Mouse (Mus musculus) effector memory CD4-positive, alpha-beta T cell, adult 7 months (primary cell): Measurements from ENCODE around the gene Gm45711. TPM values are rescaled to one million over a fixed set of nuclear protein-coding genes. Genes with fewer than 3 reads are reported as not detected.

Experiments
- polyA plus RNA-seq: library from polyadenylated mRNA; unstranded; fragments of 100-300 nt; shearing (Covaris generic); gene quantifications from one replicate; pipeline ENCODE4 v1.2.1, GENCODE M21; 2017

Gene Gm45711
- not detected for polyA plus RNA-seq

DNA sequence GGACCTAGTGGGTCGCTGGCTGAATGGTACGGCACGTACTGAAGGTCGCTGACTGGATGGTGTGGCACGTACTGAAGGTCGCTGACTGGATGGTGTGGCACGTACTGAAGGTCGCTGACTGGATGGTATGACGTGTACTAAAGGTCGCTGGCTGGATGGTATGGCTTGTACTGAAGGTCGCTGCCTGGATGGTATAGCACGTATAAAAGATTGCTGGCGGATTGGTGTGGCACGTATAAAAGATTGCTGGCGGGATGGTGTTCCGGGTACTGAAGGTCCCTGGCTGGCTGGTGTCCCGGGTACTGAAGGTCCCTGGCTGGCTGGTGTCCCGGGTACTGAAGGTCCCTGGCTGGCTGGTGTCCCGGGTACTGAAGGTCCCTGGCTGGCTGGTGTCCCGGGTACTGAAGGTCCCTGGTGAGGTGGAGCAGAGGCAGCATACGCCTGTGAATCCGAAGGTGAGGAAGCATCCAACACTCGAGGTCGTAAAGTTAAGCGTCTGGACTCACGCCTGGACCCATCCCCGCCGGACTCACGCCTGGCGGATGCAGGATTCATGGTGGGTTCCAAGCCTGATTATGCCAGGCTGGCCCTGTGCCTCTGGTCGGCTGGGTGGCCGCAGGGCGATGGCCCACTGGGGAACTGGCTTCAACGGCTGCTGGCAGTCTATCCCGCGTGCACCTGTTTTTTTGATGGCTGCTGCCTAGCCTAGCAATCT is at the start of gene Gm45711, which contains the start of gene Cmtm1:
Gene Gm45711 (minus strand): TSS at position 641 of the 715 bp plus-strand sequence.
Gene Cmtm1 (minus strand): TSS at position 705 of the 715 bp plus-strand sequence.

DNA sequence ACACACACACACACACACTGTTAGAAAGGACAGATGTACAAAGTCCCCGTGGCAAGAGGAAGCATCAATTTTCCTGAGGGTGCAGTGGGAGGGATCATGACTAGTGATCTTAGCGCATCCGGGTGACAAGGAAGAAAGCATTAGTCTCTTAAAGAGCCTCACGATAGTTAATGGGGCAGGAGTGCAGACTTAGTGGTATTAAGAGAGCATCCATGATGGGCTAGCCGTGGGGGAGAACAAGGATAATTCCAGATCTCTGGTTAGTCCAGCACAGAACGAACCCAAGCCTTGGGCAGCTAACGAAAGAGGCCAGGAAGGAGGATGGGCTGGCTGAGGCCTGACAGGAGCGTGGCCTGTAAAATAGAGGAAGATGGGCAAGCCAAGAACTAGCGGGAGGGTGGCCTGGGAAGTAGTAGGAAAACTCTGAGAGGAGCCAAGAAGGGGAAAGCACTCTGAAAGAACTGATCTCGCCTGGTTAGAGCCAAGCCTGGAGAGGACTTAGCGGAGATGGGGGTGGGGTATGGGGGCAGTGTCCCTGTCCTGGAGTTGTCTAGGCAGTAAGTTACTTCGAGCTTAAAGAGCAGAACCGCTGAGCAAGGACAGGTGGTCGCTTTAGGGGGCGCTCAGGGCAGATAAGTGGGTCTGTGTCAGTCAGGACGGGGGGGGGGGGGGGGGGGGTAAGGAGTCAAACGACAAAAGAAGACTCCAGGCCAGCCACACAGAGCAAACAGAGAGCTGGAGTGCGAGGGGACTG is 29.5 kb upstream of the Gm45711 start, which contains the start of gene Cmtm3:
Gene Cmtm3 (plus strand): TSS at position 182 of the 754 bp plus-strand sequence.

DNA sequence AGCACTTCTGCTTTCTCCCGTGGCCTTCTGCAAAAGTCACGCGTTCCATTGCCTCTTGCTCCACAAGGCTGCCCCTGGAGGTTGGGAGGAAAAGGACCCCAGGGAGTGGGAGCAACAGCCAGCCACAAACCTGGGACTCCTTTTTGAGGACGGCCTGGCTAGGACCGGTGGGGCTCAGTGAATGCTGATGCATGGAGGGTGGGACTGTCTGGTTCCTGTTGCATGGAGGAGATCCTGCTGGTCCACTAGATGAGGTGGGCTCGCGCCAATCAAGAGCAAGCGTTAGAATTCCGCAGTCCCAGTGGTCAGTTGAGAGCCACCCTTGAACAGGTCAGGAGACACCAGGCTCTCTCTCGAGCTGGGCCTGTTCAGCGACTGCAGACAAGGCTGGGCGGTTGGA is 12.0 kb upstream of the Gm45711 start, which contains the start of gene Cmtm2b:
Gene Cmtm2b (plus strand): TSS at position 301 of the 400 bp plus-strand sequence.

DNA sequence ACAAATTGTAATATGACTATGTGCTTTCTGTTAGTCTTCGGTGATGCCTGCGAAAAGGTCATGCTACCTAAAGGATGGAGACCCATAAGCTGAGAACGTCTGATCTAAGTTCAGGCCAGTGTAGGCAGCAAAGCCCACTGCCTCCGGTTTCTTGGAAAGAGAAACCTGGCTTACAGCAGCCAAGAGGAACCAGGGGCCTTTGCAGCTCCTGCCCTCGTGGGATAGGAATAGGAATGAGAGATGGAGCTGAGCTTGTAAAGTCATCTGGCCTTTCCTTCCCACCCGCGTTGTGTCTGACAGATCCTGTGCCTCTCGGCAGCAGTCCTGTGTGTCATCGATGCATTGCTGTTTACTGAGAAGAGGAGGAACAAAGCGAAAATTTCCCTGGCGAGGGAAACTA is 11.4 kb upstream of the Gm45711 start, which contains the start of gene Gm11020:
Gene Gm11020 (plus strand): TSS at position 301 of the 400 bp plus-strand sequence.

DNA sequence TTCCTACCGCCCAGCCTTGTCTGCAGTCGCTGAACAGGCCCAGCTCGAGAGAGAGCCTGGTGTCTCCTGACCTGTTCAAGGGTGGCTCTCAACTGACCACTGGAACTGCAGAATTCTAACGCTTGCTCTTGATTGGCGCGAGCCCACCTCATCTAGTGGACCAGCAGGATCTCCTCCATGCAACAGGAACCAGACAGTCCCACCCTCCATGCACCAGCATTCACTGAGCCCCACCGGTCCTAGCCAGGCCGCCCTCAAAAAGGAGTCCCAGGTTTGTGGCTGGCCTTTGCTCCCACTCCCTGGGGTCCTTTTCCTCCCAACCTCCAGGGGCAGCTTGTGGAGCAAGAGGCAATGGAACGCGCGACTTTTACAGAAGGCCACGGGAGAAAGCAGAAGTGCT is 16.8 kb downstream of the Gm45711 start, which contains the start of gene Cmtm2a:
Gene Cmtm2a (minus strand): TSS at position 101 of the 400 bp plus-strand sequence.

DNA sequence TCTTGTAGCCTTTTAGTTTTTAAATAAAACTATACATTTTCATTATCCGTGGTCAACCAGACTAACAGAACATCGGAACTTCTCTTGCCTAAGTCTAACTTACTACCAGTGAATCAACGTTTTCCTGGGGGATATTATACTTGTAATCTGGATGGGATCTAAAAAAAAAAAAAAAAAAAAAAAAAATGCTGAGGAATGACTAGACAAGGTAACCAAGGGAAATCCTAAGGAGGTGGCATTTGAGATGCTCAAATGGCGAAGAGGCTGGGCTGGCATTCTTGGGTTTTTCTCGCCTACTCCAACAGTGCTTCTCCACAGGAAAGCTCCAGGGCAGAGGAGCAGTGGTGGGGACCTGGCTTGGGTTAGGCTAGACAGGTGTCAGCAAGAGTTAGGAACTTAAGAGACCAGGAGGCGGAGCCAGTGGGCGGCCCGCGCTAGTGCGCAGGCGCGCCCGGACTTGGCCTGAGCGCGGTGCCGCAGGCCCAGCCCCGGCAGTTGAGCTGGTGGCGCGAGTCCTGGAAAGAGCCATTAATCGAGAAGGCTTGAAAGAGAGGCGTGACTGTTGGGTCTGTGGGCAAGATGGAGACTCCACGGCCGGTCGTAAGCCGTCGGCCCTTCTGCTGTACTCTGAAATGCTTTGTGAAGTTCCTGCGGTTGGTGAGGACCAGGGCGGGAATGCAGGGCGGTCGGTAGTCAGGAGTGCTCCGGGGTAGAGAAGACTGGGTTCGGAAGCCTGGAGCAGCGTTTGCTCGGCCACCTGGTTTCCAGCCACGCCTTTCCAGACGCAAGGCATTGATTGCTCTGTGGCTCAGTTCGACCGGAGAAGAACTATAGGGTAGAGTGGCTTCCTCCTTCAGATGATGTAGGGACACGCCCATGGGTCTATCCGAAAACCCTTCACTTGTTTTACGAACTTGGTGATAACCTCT is 59.2 kb downstream of the Gm45711 start, which contains the start of gene Cklf:
Gene Cklf (plus strand): TSS at position 423 of the 929 bp plus-strand sequence.

DNA sequence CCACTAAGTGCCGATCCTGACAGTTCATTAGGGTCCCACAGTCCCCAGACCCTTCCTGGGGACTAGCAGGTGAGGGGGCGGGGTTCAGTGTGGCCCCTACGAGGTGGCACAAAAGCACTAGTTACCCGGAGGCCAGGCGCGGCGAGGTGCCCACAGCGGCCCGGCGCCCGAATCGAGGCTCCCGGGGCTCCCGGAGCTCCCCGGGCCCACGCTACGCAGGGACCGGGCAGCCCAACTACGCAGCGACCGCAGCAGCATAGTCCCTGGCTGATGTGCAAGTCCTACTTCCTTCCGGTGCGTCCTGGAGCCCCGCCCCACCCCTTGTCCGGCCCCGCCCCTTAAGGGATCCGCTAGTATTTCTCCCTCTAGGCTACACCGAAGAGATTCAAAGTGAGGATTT is 61.6 kb downstream of the Gm45711 start, which contains the start of gene Tk2:
Gene Tk2 (minus strand): TSS at position 283 of the 400 bp plus-strand sequence.

Other genes starting within 250 kb of the Gm45711 start
- gene Cdh5, start 208.5 kb downstream of the Gm45711 start, polyA plus RNA-seq, result 0.85 TPM
- 1.0 TPM for gene Bean1, start 139.6 kb downstream of the Gm45711 start, polyA plus RNA-seq
- 60.2 TPM for gene Tk2, start 61.5 kb downstream of the Gm45711 start, polyA plus RNA-seq
- gene Cklf, start 59.2 kb downstream of the Gm45711 start, polyA plus RNA-seq, result 71.4 TPM
- gene Cmtm2a, start 16.9 kb downstream of the Gm45711 start, polyA plus RNA-seq, result not detected
- not detected for gene Cmtm1, start 64 bp upstream of the Gm45711 start, polyA plus RNA-seq
- not detected for gene Gm11020, start 11.5 kb upstream of the Gm45711 start, polyA plus RNA-seq
- not detected for gene Cmtm2b, start 12.1 kb upstream of the Gm45711 start, polyA plus RNA-seq
- gene Cmtm3, start 29.3 kb upstream of the Gm45711 start, polyA plus RNA-seq, result 5.7 TPM
- 0.87 TPM for gene Cmtm4, start 85.7 kb upstream of the Gm45711 start, polyA plus RNA-seq
- 50.4 TPM for gene Dync1li2, start 133.0 kb upstream of the Gm45711 start, polyA plus RNA-seq
- 0.49 TPM for gene Terb1, start 199.8 kb upstream of the Gm45711 start, polyA plus RNA-seq
- 77.4 TPM for gene Nae1, start 224.6 kb upstream of the Gm45711 start, polyA plus RNA-seq
- 4.0 TPM for gene Car7, start 224.6 kb upstream of the Gm45711 start, polyA plus RNA-seq